Mouse (Mus musculus): ENCODE measurements around the gene Ppp1r21. TPM values are rescaled to one million over a fixed set of nuclear protein-coding genes. Genes with fewer than 3 reads are reported as not detected.
A peak's percentile ranks its signal among the peaks of the same experiment; 100 is the strongest.

Gene Ppp1r21
- polyA plus RNA-seq, 1 experiment, result 22.7 TPM

- Histone ChIP-seq H3K4me3 (ENCODE audit: low read depth, low read length) (no peak overlapping the region), H3K27ac (ENCODE audit: insufficient read depth, low read length) (no peak overlapping the region; the same call in 1 of the 2 replicates), H3K9me3 (replicated peaks; ENCODE audit: control insufficient read depth, insufficient read depth, low read length, poor library complexity, severe bottlenecking) (no peaks in the 10 kb centered on the region), H3K9ac (ENCODE audit: low read depth, poor library complexity, severe bottlenecking) (no peak overlapping the region), H3K4me1 (ENCODE audit: control insufficient read depth, insufficient read depth, low read length) (peaks cover 7% of the 10 kb centered on the region), H3K27me3 (ENCODE audit: control insufficient read depth, insufficient read depth, low read length, poor library complexity, severe bottlenecking) (no peaks in the 10 kb centered on the region), H3K36me3 (ENCODE audit: control insufficient read depth, insufficient read depth, low read length, poor library complexity, severe bottlenecking) (no peaks in the 10 kb centered on the region)
- no peak for TF ChIP-seq EP300 (IDR thresholded peaks at IDR 0.05; ENCODE audit: insufficient read depth, low read depth, low read length)
- TF ChIP-seq POLR2A (IDR thresholded peaks at IDR 0.05; ENCODE audit: insufficient read depth, low read length), result no peak
- TF ChIP-seq CTCF (IDR thresholded peaks at IDR 0.05; ENCODE audit: low read depth, low read length), result no peak
Observed at GRCm38 (mm10) chr17:88629381-88629759, 99.5 kb downstream of the Ppp1r21 start.

DNA sequence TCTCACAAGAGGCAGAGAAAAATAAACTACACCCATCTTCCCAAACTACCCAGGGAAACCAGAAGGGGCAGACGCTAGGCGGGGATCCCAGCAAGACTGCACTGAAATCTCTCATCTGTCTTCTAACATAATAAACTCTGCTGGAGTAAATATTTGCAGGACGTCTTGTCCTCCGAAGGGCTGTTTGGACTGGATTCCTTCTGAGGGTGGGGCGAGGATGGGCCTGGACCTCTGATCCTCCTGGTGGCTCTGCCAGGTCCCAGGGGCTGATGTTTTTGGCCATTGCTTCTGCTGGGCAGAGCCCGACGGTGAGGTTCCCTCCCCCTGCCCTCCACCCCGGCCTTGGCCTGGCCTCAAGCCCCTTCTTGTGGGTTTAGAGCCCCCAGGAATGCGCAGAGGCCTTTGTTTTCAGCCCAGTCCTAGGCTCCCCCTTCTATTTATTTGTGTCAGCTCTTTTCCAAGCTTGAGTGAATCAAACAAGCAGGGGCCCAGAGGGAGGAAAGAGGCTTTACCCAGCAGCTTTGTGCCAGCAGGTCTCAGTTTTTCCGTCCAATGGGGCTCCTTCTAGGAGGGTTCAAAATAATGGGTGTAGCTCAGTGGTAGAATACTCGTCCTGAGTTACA, 100.1 kb downstream of the Ppp1r21 start:
- TF ChIP-seq POLR2A (IDR thresholded peaks at IDR 0.05; ENCODE audit: insufficient read depth, low read length) (no peak), EP300 (IDR thresholded peaks at IDR 0.05; ENCODE audit: insufficient read depth, low read depth, low read length) (no peak), CTCF (IDR thresholded peaks at IDR 0.05; ENCODE audit: low read depth, low read length) (no peak)
- Histone ChIP-seq H3K4me3 (ENCODE audit: low read depth, low read length) (no peak overlapping the region), H3K27me3 (ENCODE audit: control insufficient read depth, insufficient read depth, low read length, poor library complexity, severe bottlenecking) (no peaks in the 10 kb centered on the region), H3K9ac (ENCODE audit: low read depth, poor library complexity, severe bottlenecking) (peak overlapping the region; percentile 54), H3K9me3 (replicated peaks; ENCODE audit: control insufficient read depth, insufficient read depth, low read length, poor library complexity, severe bottlenecking) (no peaks in the 10 kb centered on the region), H3K27ac (ENCODE audit: insufficient read depth, low read length) (peak overlapping the region; percentile 30), H3K36me3 (ENCODE audit: control insufficient read depth, insufficient read depth, low read length, poor library complexity, severe bottlenecking) (no peaks in the 10 kb centered on the region), H3K4me1 (ENCODE audit: control insufficient read depth, insufficient read depth, low read length) (peaks cover 7% of the 10 kb centered on the region)

GRCm38 (mm10) chr17:88630554-88630948, 100.6 kb downstream of the Ppp1r21 start:
- Histone ChIP-seq H3K4me1 (ENCODE audit: control insufficient read depth, insufficient read depth, low read length) (peaks cover 7% of the 10 kb centered on the region), H3K27me3 (ENCODE audit: control insufficient read depth, insufficient read depth, low read length, poor library complexity, severe bottlenecking) (no peaks in the 10 kb centered on the region), H3K36me3 (ENCODE audit: control insufficient read depth, insufficient read depth, low read length, poor library complexity, severe bottlenecking) (no peaks in the 10 kb centered on the region), H3K4me3 (ENCODE audit: low read depth, low read length) (no peak overlapping the region), H3K9me3 (replicated peaks; ENCODE audit: control insufficient read depth, insufficient read depth, low read length, poor library complexity, severe bottlenecking) (no peaks in the 10 kb centered on the region), H3K27ac (ENCODE audit: insufficient read depth, low read length) (peak overlapping the region; percentile 30; the same call in 1 of the 2 replicates), H3K9ac (ENCODE audit: low read depth, poor library complexity, severe bottlenecking) (peak overlapping the region; percentile 54)
- TF ChIP-seq CTCF (IDR thresholded peaks at IDR 0.05; ENCODE audit: low read depth, low read length) (no peak), POLR2A (IDR thresholded peaks at IDR 0.05; ENCODE audit: insufficient read depth, low read length) (no peak), EP300 (IDR thresholded peaks at IDR 0.05; ENCODE audit: insufficient read depth, low read depth, low read length) (no peak)

GRCm38 (mm10) chr17:88632631-88633030, 102.7 kb downstream of the Ppp1r21 start:
- no peak overlapping the region for H3K9ac ChIP-seq (ENCODE audit: low read depth, poor library complexity, severe bottlenecking)
- peaks cover 2% of the 10 kb centered on the region; the same call in 1 of the 2 replicates for H3K36me3 ChIP-seq (ENCODE audit: control insufficient read depth, insufficient read depth, low read length, poor library complexity, severe bottlenecking)
- H3K27me3 ChIP-seq (ENCODE audit: control insufficient read depth, insufficient read depth, low read length, poor library complexity, severe bottlenecking), result no peaks in the 10 kb centered on the region
- peaks cover 5% of the 10 kb centered on the region for H3K4me1 ChIP-seq (ENCODE audit: control insufficient read depth, insufficient read depth, low read length)
- H3K4me3 ChIP-seq (ENCODE audit: low read depth, low read length), result no peak overlapping the region
- H3K27ac ChIP-seq (ENCODE audit: insufficient read depth, low read length), result no peak overlapping the region
- TF ChIP-seq EP300 (IDR thresholded peaks at IDR 0.05; ENCODE audit: insufficient read depth, low read depth, low read length), result no peak
- no peak for TF ChIP-seq POLR2A (IDR thresholded peaks at IDR 0.05; ENCODE audit: insufficient read depth, low read length)
- TF ChIP-seq CTCF (IDR thresholded peaks at IDR 0.05; ENCODE audit: low read depth, low read length), result no peak
- no peaks in the 10 kb centered on the region for H3K9me3 ChIP-seq (replicated peaks; ENCODE audit: control insufficient read depth, insufficient read depth, low read length, poor library complexity, severe bottlenecking)

GRCm38 (mm10) chr17:88636076-88636475, 106.2 kb downstream of the Ppp1r21 start:
- no peak for TF ChIP-seq EP300 (IDR thresholded peaks at IDR 0.05; ENCODE audit: insufficient read depth, low read depth, low read length)
- no peak for TF ChIP-seq CTCF (IDR thresholded peaks at IDR 0.05; ENCODE audit: low read depth, low read length)
- TF ChIP-seq POLR2A (IDR thresholded peaks at IDR 0.05; ENCODE audit: insufficient read depth, low read length), result no peak
- H3K9me3 ChIP-seq (replicated peaks; ENCODE audit: control insufficient read depth, insufficient read depth, low read length, poor library complexity, severe bottlenecking), result no peaks in the 10 kb centered on the region
- no peaks in the 10 kb centered on the region for H3K27me3 ChIP-seq (ENCODE audit: control insufficient read depth, insufficient read depth, low read length, poor library complexity, severe bottlenecking)
- H3K9ac ChIP-seq (ENCODE audit: low read depth, poor library complexity, severe bottlenecking), result no peak overlapping the region
- no peak overlapping the region for H3K4me3 ChIP-seq (ENCODE audit: low read depth, low read length)
- H3K27ac ChIP-seq (ENCODE audit: insufficient read depth, low read length), result no peak overlapping the region
- H3K4me1 ChIP-seq (ENCODE audit: control insufficient read depth, insufficient read depth, low read length), result no peaks in the 10 kb centered on the region
- peaks cover 2% of the 10 kb centered on the region; the same call in 1 of the 2 replicates for H3K36me3 ChIP-seq (ENCODE audit: control insufficient read depth, insufficient read depth, low read length, poor library complexity, severe bottlenecking)

GRCm38 (mm10) chr17:88636587-88636986, 106.7 kb downstream of the Ppp1r21 start:
- H3K9ac ChIP-seq (ENCODE audit: low read depth, poor library complexity, severe bottlenecking), result no peak overlapping the region
- peaks cover 2% of the 10 kb centered on the region; the same call in 1 of the 2 replicates for H3K36me3 ChIP-seq (ENCODE audit: control insufficient read depth, insufficient read depth, low read length, poor library complexity, severe bottlenecking)
- H3K9me3 ChIP-seq (replicated peaks; ENCODE audit: control insufficient read depth, insufficient read depth, low read length, poor library complexity, severe bottlenecking), result no peaks in the 10 kb centered on the region
- no peaks in the 10 kb centered on the region for H3K4me1 ChIP-seq (ENCODE audit: control insufficient read depth, insufficient read depth, low read length)
- H3K27ac ChIP-seq (ENCODE audit: insufficient read depth, low read length), result no peak overlapping the region
- peak; percentile 31 for TF ChIP-seq CTCF (IDR thresholded peaks at IDR 0.05; ENCODE audit: low read depth, low read length)
- TF ChIP-seq POLR2A (IDR thresholded peaks at IDR 0.05; ENCODE audit: insufficient read depth, low read length), result no peak
- H3K4me3 ChIP-seq (ENCODE audit: low read depth, low read length), result no peak overlapping the region
- no peaks in the 10 kb centered on the region for H3K27me3 ChIP-seq (ENCODE audit: control insufficient read depth, insufficient read depth, low read length, poor library complexity, severe bottlenecking)

Other genes with a start within 250 kb of the Ppp1r21 start
- 35.4 and 40.9 TPM in 2 replicates for gene Foxn2, start 89.4 kb upstream of the Ppp1r21 start, polyA plus RNA-seq (2011; ENCODE audit: insufficient read depth, insufficient read length, low read depth, missing spikeins)
- 30.3 and 30.7 TPM in 2 replicates for gene Ston1, start 67.6 kb downstream of the Ppp1r21 start, polyA plus RNA-seq (2011; ENCODE audit: insufficient read depth, insufficient read length, low read depth, missing spikeins)
- gene Gtf2a1l, start 138.5 kb downstream of the Ppp1r21 start, polyA plus RNA-seq (2011; ENCODE audit: insufficient read depth, insufficient read length, low read depth, missing spikeins), result 0.68 and 0.82 TPM in 2 replicates